Mouse (Mus musculus): Measurements from ENCODE around the gene Pepd. TPM values are rescaled to one million over a fixed set of nuclear protein-coding genes. Genes with fewer than 3 reads are reported as not detected.

Pepd gene
- total and polyA plus RNA-seq, 2 experiments from 2014 or later = 60.0 to 64.5 TPM

DNA sequence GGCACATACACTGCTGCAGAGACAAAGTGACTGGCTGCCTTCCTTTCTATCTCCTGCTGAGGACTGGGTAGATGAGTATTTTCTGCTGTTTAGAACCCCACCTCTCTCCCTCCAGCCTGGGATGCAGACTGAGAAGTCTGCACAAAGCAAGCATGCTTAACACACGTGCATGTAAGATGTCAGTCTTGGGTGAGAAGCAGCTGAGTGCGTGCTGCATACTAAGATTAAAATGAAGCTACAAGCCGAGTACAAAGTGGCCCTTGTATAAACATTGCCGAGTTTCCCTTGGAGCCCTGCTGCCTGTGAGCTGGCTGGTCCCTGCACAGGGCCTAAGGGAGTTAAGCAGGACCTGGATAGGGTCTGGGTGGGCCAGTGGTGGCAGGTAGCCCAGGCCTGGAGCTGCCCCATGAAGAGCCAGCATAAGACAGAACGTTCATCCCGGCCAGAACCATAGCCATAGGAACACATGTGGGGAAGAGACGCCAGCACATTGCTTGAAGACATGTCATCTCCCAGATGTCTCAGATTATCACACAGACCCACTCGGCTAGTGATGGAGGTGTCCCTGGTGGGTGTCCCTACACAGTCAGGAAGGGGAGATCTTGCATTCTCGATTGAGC lies 115.7 kb downstream of the Pepd start:
- H3K9ac ChIP-seq (replicated peaks; ENCODE audit: low read length) = no peak overlapping the region
- H3K27ac ChIP-seq = peak overlapping the region; percentile 32; the same call in 1 of the 2 replicates
- no peak for ATAC-seq

DNA sequence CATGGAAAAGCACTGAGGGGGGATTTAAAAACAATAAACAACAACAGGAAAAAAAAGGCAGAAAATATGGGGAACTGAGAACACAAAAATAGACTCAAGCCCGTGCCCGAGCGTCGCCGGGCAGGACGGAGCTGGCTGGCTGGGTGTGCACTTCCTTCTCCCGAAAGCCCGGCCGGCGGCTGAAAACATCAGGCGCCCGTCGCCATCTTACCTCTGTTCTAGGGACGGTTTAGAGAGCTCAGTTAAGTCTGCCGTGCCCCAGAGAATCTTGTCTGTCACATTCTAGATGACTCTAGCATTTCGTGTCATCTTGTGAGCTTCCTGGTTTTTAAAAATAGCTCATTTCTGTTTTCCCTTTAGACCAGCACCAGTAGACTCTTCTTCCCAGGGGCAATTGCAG lies 116.4 kb downstream of the Pepd start:
- TF ChIP-seq CTCF (IDR thresholded peaks at IDR 0.05; ENCODE audit: low read depth) = no peak
- WGBS = 78% methylated on average over 16 of the region's 16 CpGs
- Histone ChIP-seq H3K27ac (no peak overlapping the region), H3K9ac (replicated peaks; ENCODE audit: low read length) (no peak overlapping the region), H3K4me2 (ENCODE audit: low read depth, low read length) (no peak overlapping the region), H3K4me3 (ENCODE audit: low read length) (no peak overlapping the region), H3K36me3 (ENCODE audit: insufficient read depth, low read length) (no peaks in the 10 kb centered on the region; the same call in 1 of the 2 replicates), H3K9me3 (ENCODE audit: low read length) (no peaks in the 10 kb centered on the region), H3K4me1 (ENCODE audit: insufficient read depth, low read length) (peaks cover 6% of the 10 kb centered on the region; the same call in 1 of the 2 replicates), H3K27me3 (ENCODE audit: insufficient read depth, low read length) (no peaks in the 10 kb centered on the region)
- ATAC-seq = no peak
- no peak for DNase-seq (ENCODE audit: low spot score)

More for the DNA sequence above, 115.7 kb downstream of the Pepd start:
- no peak overlapping the region for H3K4me3 ChIP-seq (ENCODE audit: low read length)
- H3K36me3 ChIP-seq (ENCODE audit: insufficient read depth, low read length) = no peaks in the 10 kb centered on the region; the same call in 1 of the 2 replicates
- 41% methylated on average over 9 of the region's 9 CpGs for WGBS
- no peaks in the 10 kb centered on the region for H3K9me3 ChIP-seq (ENCODE audit: low read length)
- peaks cover 6% of the 10 kb centered on the region; the same call in 1 of the 2 replicates for H3K4me1 ChIP-seq (ENCODE audit: insufficient read depth, low read length)
- DNase-seq (ENCODE audit: low spot score) = no peak
- no peaks in the 10 kb centered on the region for H3K27me3 ChIP-seq (ENCODE audit: insufficient read depth, low read length)
- no peak overlapping the region for H3K4me2 ChIP-seq (ENCODE audit: low read depth, low read length)
- TF ChIP-seq CTCF (IDR thresholded peaks at IDR 0.05; ENCODE audit: low read depth) = no peak

DNA sequence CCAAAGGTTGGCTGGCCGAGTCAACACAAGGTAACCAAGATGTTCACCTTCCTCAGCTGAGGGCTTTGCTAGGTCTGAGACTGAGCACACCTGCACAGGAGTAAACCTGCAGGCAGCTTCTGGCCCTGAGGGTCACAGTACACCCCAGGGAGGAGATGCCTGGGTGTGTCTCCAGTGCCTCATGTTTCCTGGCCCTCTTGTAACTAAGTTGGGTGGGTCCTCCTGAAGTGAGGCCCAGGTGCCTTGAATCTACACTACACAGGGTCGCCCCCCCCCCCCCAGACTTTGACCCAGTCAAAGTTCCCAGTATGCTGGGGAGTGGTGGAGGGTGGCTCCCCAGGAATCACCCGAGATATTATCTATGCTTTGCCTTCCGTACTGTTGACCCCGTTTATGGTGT lies 117.0 kb downstream of the Pepd start:
- Histone ChIP-seq H3K4me1 (ENCODE audit: insufficient read depth, low read length) (peaks cover 10% of the 10 kb centered on the region), H3K4me2 (ENCODE audit: low read depth, low read length) (no peak overlapping the region), H3K36me3 (ENCODE audit: insufficient read depth, low read length) (no peaks in the 10 kb centered on the region; the same call in 1 of the 2 replicates), H3K27ac (no peak overlapping the region), H3K9ac (replicated peaks; ENCODE audit: low read length) (no peak overlapping the region), H3K27me3 (ENCODE audit: insufficient read depth, low read length) (no peaks in the 10 kb centered on the region), H3K4me3 (ENCODE audit: low read length) (no peak overlapping the region), H3K9me3 (ENCODE audit: low read length) (no peaks in the 10 kb centered on the region)
- DNase-seq (ENCODE audit: low spot score) (no peak), ATAC-seq (no peak)
- TF ChIP-seq CTCF (IDR thresholded peaks at IDR 0.05; ENCODE audit: low read depth) = no peak
- 89% methylated on average over 5 of the region's 5 CpGs for WGBS

- 73% methylated on average over 3 of the region's 3 CpGs for WGBS
These were observed 117.5 kb downstream of the Pepd start for GRCm38 (mm10) chr7:35029648-35030047.

GRCm38 (mm10) chr7:35030567-35030966 lies 118.4 kb downstream of the Pepd start:
- Histone ChIP-seq H3K9me3 (ENCODE audit: low read length) (no peaks in the 10 kb centered on the region), H3K9ac (replicated peaks; ENCODE audit: low read length) (no peak overlapping the region), H3K4me1 (ENCODE audit: insufficient read depth, low read length) (peaks cover 13% of the 10 kb centered on the region), H3K4me2 (ENCODE audit: low read depth, low read length) (no peak overlapping the region), H3K4me3 (ENCODE audit: low read length) (no peak overlapping the region), H3K36me3 (ENCODE audit: insufficient read depth, low read length) (no peaks in the 10 kb centered on the region; the same call in 1 of the 2 replicates), H3K27ac (no peak overlapping the region), H3K27me3 (ENCODE audit: insufficient read depth, low read length) (no peaks in the 10 kb centered on the region)
- TF ChIP-seq CTCF (IDR thresholded peaks at IDR 0.05; ENCODE audit: low read depth) = no peak
- ATAC-seq = no peak
- no peak for DNase-seq (ENCODE audit: low spot score)
- WGBS = 65% methylated on average over 6 of the region's 6 CpGs

More at GRCm38 (mm10) chr7:35029648-35030047, 117.5 kb downstream of the Pepd start:
- no peak overlapping the region for H3K9ac ChIP-seq (replicated peaks; ENCODE audit: low read length)
- peaks cover 11% of the 10 kb centered on the region for H3K4me1 ChIP-seq (ENCODE audit: insufficient read depth, low read length)
- no peak for TF ChIP-seq CTCF (IDR thresholded peaks at IDR 0.05; ENCODE audit: low read depth)
- H3K27me3 ChIP-seq (ENCODE audit: insufficient read depth, low read length) = no peaks in the 10 kb centered on the region
- H3K27ac ChIP-seq = no peak overlapping the region
- H3K4me2 ChIP-seq (ENCODE audit: low read depth, low read length) = no peak overlapping the region
- no peaks in the 10 kb centered on the region; the same call in 1 of the 2 replicates for H3K36me3 ChIP-seq (ENCODE audit: insufficient read depth, low read length)
- DNase-seq (ENCODE audit: low spot score) (no peak), ATAC-seq (no peak)
- H3K9me3 ChIP-seq (ENCODE audit: low read length) = no peaks in the 10 kb centered on the region
- no peak overlapping the region for H3K4me3 ChIP-seq (ENCODE audit: low read length)

- Histone ChIP-seq H3K27me3 (ENCODE audit: insufficient read depth, low read length) (no peaks in the 10 kb centered on the region), H3K9ac (replicated peaks; ENCODE audit: low read length) (no peak overlapping the region), H3K4me3 (ENCODE audit: low read length) (no peak overlapping the region), H3K4me2 (ENCODE audit: low read depth, low read length) (no peak overlapping the region), H3K27ac (peak overlapping the region; percentile 75; the same call in 1 of the 2 replicates), H3K9me3 (ENCODE audit: low read length) (no peaks in the 10 kb centered on the region), H3K36me3 (ENCODE audit: insufficient read depth, low read length) (no peaks in the 10 kb centered on the region; the same call in 1 of the 2 replicates), H3K4me1 (ENCODE audit: insufficient read depth, low read length) (peaks cover 17% of the 10 kb centered on the region)
- TF ChIP-seq CTCF (IDR thresholded peaks at IDR 0.05; ENCODE audit: low read depth) = no peak; the same call in 1 of the 2 replicates
- DNase-seq (ENCODE audit: low spot score) (peak; percentile 58), ATAC-seq (peak; percentile 13; the same call in 1 of the 2 replicates)
- WGBS = 13% methylated on average over 6 of the region's 6 CpGs
These were observed 123.0 kb downstream of the Pepd start for GRCm38 (mm10) chr7:35035141-35035553.

GRCm38 (mm10) chr7:35035565-35035964 lies 123.4 kb downstream of the Pepd start:
- no peaks in the 10 kb centered on the region for H3K27me3 ChIP-seq (ENCODE audit: insufficient read depth, low read length)
- 66% methylated on average over 4 of the region's 4 CpGs for WGBS
- H3K4me1 ChIP-seq (ENCODE audit: insufficient read depth, low read length) = peaks cover 17% of the 10 kb centered on the region
- no peak overlapping the region for H3K4me2 ChIP-seq (ENCODE audit: low read depth, low read length)
- H3K9ac ChIP-seq (replicated peaks; ENCODE audit: low read length) = no peak overlapping the region
- H3K9me3 ChIP-seq (ENCODE audit: low read length) = no peaks in the 10 kb centered on the region
- TF ChIP-seq CTCF (IDR thresholded peaks at IDR 0.05; ENCODE audit: low read depth) = no peak
- DNase-seq (ENCODE audit: low spot score) (no peak), ATAC-seq (no peak)
- H3K36me3 ChIP-seq (ENCODE audit: insufficient read depth, low read length) = no peaks in the 10 kb centered on the region; the same call in 1 of the 2 replicates
- H3K27ac ChIP-seq = peak overlapping the region; percentile 75; the same call in 1 of the 2 replicates
- no peak overlapping the region for H3K4me3 ChIP-seq (ENCODE audit: low read length)
